Mouse (Mus musculus): ENCODE data around the gene Zscan4-ps1.
"Not testable (repeated sequence)": the region's sequence is repeated elsewhere in the genome, so short reads cannot be mapped to it uniquely, and the experiment has no call there.

Gene Zscan4-ps1

GRCm38 (mm10) chr7:11069591-11069990, at the start of gene Zscan4-ps1:
TSS of gene Zscan4-ps1 (minus strand) at chr7:11069691.
- DNase-seq (ENCODE audit: low spot score) = not testable (repeated sequence)

All from adipocyte (in vitro differentiated cells).